In the genomic region with DNA sequence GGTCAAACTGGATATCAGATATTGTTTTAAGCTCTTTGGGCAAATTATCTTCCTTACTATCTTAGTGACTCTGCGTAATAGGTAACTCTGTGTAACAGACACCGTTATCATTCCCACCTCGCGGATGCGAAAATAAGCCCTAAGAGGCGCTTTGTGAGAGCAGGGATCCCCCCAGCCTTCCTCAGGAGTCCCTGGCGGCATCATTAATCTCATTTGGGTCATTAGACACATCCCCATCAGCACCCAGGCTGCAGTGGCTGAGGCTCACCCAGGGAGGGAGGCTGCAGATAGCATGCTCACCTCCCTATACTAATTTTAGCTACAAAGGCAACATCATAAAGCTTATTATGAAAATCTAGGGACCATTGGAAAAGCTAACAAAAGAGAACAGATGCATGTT, we compare ENCODE assay signal across 22 mouse cellular contexts.
"Had no signal": no experiment of that assay in that cellular context is flagged by ENCODE, and none has a peak within 500 bp of the region (broad histone marks: within the 10 kb centered on the region; RNA-seq: fewer than 3 reads in every experiment).

No protein-coding gene starts in this region.

- DNase-seq: kidney, adult 2 months; kidney, postnatal 25 days; layer of hippocampus, adult 9-11 months; liver; lung, adult 18-20 months; lung, postnatal 10 days; lung, postnatal 36 days; midbrain, embryonic 14.5 days; right cerebral cortex, postnatal 25 days; spleen, adult 18-20 months; thymus, postnatal 25 days had no signal

- H3K4me3 ChIP-seq: limb, embryonic 10.5 days; limb, embryonic 13.5 days; liver, embryonic 12.5 days; liver, embryonic 15.5 days; lung, embryonic 15.5 days; megakaryocyte, embryonic 14.5 days; midbrain, embryonic 10.5 days; neural tube, embryonic 12.5 days; stomach, embryonic 15.5 days had no signal

- H3K9ac ChIP-seq: limb, embryonic 13.5 days; liver, embryonic 12.5 days; liver, embryonic 15.5 days; lung, embryonic 15.5 days; neural tube, embryonic 12.5 days; stomach, embryonic 15.5 days had no signal

- H3K4me1 ChIP-seq: limb, embryonic 10.5 days; limb, embryonic 13.5 days; liver, embryonic 12.5 days; liver, embryonic 15.5 days; lung, embryonic 15.5 days; megakaryocyte, embryonic 14.5 days; midbrain, embryonic 10.5 days; neural tube, embryonic 12.5 days; stomach, embryonic 15.5 days had no signal

- H3K36me3 ChIP-seq: limb, embryonic 10.5 days; limb, embryonic 13.5 days; liver, embryonic 12.5 days; liver, embryonic 15.5 days; lung, embryonic 15.5 days; midbrain, embryonic 10.5 days; neural tube, embryonic 12.5 days; stomach, embryonic 15.5 days had no signal

- ATAC-seq: intestine, postnatal 0 days; liver, embryonic 12.5 days had no signal

- H3K9me3 ChIP-seq: limb, embryonic 10.5 days; limb, embryonic 13.5 days; liver, embryonic 12.5 days; liver, embryonic 15.5 days; lung, embryonic 15.5 days; megakaryocyte, embryonic 14.5 days; midbrain, embryonic 10.5 days; neural tube, embryonic 12.5 days; stomach, embryonic 15.5 days had no signal

- H3K4me2 ChIP-seq: limb, embryonic 13.5 days; liver, embryonic 12.5 days; liver, embryonic 15.5 days; lung, embryonic 15.5 days; neural tube, embryonic 12.5 days; stomach, embryonic 15.5 days had no signal

- H3K27me3 ChIP-seq: limb, embryonic 13.5 days; liver, embryonic 12.5 days; liver, embryonic 15.5 days; lung, embryonic 15.5 days; megakaryocyte, embryonic 14.5 days; neural tube, embryonic 12.5 days; stomach, embryonic 15.5 days had no signal

- H3K27ac ChIP-seq: kidney, postnatal 0 days; limb, embryonic 10.5 days; limb, embryonic 13.5 days; liver, embryonic 12.5 days; liver, embryonic 15.5 days; lung, embryonic 15.5 days; midbrain, embryonic 10.5 days; neural tube, embryonic 12.5 days; stomach, embryonic 15.5 days had no signal
